Mouse (Mus musculus): ENCODE measurements around the gene Thrb. TPM values are rescaled to one million over a fixed set of nuclear protein-coding genes. Genes with fewer than 3 reads are reported as not detected.

The Thrb gene
- polyA plus RNA-seq, 1 experiment from 2014 or later, result 2.6 TPM

- Histone ChIP-seq H3K4me3 (no peak overlapping the region), H3K4me2 (peak overlapping the region; percentile 99), H3K27ac (no peak overlapping the region), H3K4me1 (peaks cover 18% of the 10 kb centered on the region), H3K36me3 (no peaks in the 10 kb centered on the region), H3K27me3 (peaks cover 39% of the 10 kb centered on the region), H3K9me3 (no peaks in the 10 kb centered on the region), H3K9ac (no peak overlapping the region)
- WGBS, result 29% methylated on average over 5 of the region's 5 CpGs
- no peak for ATAC-seq (ENCODE audit: insufficient number of reproducible peaks, insufficient read depth, low FRiP score, low TSS enrichment, low read depth)
Measured at GRCm38 (mm10) chr14:17662087-17662486, 2.0 kb downstream of the Thrb start.

- no peak overlapping the region for H3K9ac ChIP-seq
- no peak overlapping the region for H3K4me3 ChIP-seq
- no peaks in the 10 kb centered on the region for H3K9me3 ChIP-seq
- 65% methylated on average over 1 of the region's 1 CpGs for WGBS
- no peaks in the 10 kb centered on the region for H3K4me1 ChIP-seq
- H3K27me3 ChIP-seq, result no peaks in the 10 kb centered on the region
- ATAC-seq (ENCODE audit: insufficient number of reproducible peaks, insufficient read depth, low FRiP score, low TSS enrichment, low read depth), result no peak
- H3K36me3 ChIP-seq, result no peaks in the 10 kb centered on the region
- no peak overlapping the region for H3K27ac ChIP-seq
- no peak overlapping the region for H3K4me2 ChIP-seq
Measured at GRCm38 (mm10) chr14:17674335-17674734, 14.3 kb downstream of the Thrb start.

GRCm38 (mm10) chr14:17675214-17675613 is 15.2 kb downstream of the Thrb start:
- no peak overlapping the region for H3K4me2 ChIP-seq
- no peaks in the 10 kb centered on the region for H3K4me1 ChIP-seq
- H3K36me3 ChIP-seq, result no peaks in the 10 kb centered on the region
- no peak overlapping the region for H3K9ac ChIP-seq
- ATAC-seq (ENCODE audit: insufficient number of reproducible peaks, insufficient read depth, low FRiP score, low TSS enrichment, low read depth), result no peak
- WGBS, result 78% methylated on average over 3 of the region's 3 CpGs
- H3K27ac ChIP-seq, result no peak overlapping the region
- no peaks in the 10 kb centered on the region for H3K9me3 ChIP-seq
- no peaks in the 10 kb centered on the region for H3K27me3 ChIP-seq
- H3K4me3 ChIP-seq, result no peak overlapping the region

GRCm38 (mm10) chr14:17681479-17681878 is 21.4 kb downstream of the Thrb start:
- no peak overlapping the region for H3K4me3 ChIP-seq
- H3K4me2 ChIP-seq, result no peak overlapping the region
- peaks cover 3% of the 10 kb centered on the region; the same call in 1 of the 2 replicates for H3K4me1 ChIP-seq
- H3K9me3 ChIP-seq, result no peaks in the 10 kb centered on the region
- no peak overlapping the region for H3K27ac ChIP-seq
- ATAC-seq (ENCODE audit: insufficient number of reproducible peaks, insufficient read depth, low FRiP score, low TSS enrichment, low read depth), result no peak
- H3K36me3 ChIP-seq, result no peaks in the 10 kb centered on the region
- no peak overlapping the region for H3K9ac ChIP-seq
- H3K27me3 ChIP-seq, result no peaks in the 10 kb centered on the region

GRCm38 (mm10) chr14:17684881-17685280 is 24.8 kb downstream of the Thrb start:
- no peaks in the 10 kb centered on the region for H3K36me3 ChIP-seq
- H3K27me3 ChIP-seq, result no peaks in the 10 kb centered on the region
- no peaks in the 10 kb centered on the region for H3K9me3 ChIP-seq
- no peak overlapping the region for H3K4me3 ChIP-seq
- no peak overlapping the region for H3K9ac ChIP-seq
- no peak overlapping the region for H3K4me2 ChIP-seq
- 72% methylated on average over 1 of the region's 1 CpGs for WGBS
- H3K27ac ChIP-seq, result no peak overlapping the region
- H3K4me1 ChIP-seq, result peaks cover 3% of the 10 kb centered on the region; the same call in 1 of the 2 replicates
- ATAC-seq (ENCODE audit: insufficient number of reproducible peaks, insufficient read depth, low FRiP score, low TSS enrichment, low read depth), result no peak

GRCm38 (mm10) chr14:17685491-17685890 is 25.4 kb downstream of the Thrb start:
- peaks cover 3% of the 10 kb centered on the region; the same call in 1 of the 2 replicates for H3K4me1 ChIP-seq
- no peak overlapping the region for H3K4me2 ChIP-seq
- no peak overlapping the region for H3K27ac ChIP-seq
- no peaks in the 10 kb centered on the region for H3K27me3 ChIP-seq
- no peak overlapping the region for H3K4me3 ChIP-seq
- ATAC-seq (ENCODE audit: insufficient number of reproducible peaks, insufficient read depth, low FRiP score, low TSS enrichment, low read depth), result no peak
- no peaks in the 10 kb centered on the region for H3K36me3 ChIP-seq
- H3K9ac ChIP-seq, result no peak overlapping the region
- H3K9me3 ChIP-seq, result no peaks in the 10 kb centered on the region
- WGBS, result 96% methylated on average over 3 of the region's 3 CpGs

- H3K36me3 ChIP-seq, result no peaks in the 10 kb centered on the region
- no peak overlapping the region for H3K9ac ChIP-seq
- peaks cover 3% of the 10 kb centered on the region; the same call in 1 of the 2 replicates for H3K4me1 ChIP-seq
- no peak overlapping the region for H3K4me3 ChIP-seq
- no peak overlapping the region for H3K4me2 ChIP-seq
- H3K27me3 ChIP-seq, result no peaks in the 10 kb centered on the region
- ATAC-seq (ENCODE audit: insufficient number of reproducible peaks, insufficient read depth, low FRiP score, low TSS enrichment, low read depth), result no peak
- H3K27ac ChIP-seq, result no peak overlapping the region
- H3K9me3 ChIP-seq, result no peaks in the 10 kb centered on the region
- WGBS, result 73% methylated on average over 3 of the region's 3 CpGs
Measured at GRCm38 (mm10) chr14:17686939-17687338, 26.9 kb downstream of the Thrb start.

GRCm38 (mm10) chr14:17691246-17691645 is 31.2 kb downstream of the Thrb start:
- 77% methylated on average over 1 of the region's 1 CpGs for WGBS
- Histone ChIP-seq H3K27ac (no peak overlapping the region), H3K36me3 (no peaks in the 10 kb centered on the region), H3K9ac (no peak overlapping the region), H3K4me2 (no peak overlapping the region), H3K27me3 (no peaks in the 10 kb centered on the region), H3K9me3 (no peaks in the 10 kb centered on the region), H3K4me3 (no peak overlapping the region), H3K4me1 (no peaks in the 10 kb centered on the region)
- no peak for ATAC-seq (ENCODE audit: insufficient number of reproducible peaks, insufficient read depth, low FRiP score, low TSS enrichment, low read depth)

GRCm38 (mm10) chr14:17695526-17695925 is 35.5 kb downstream of the Thrb start:
- no peaks in the 10 kb centered on the region for H3K4me1 ChIP-seq
- no peak overlapping the region for H3K4me2 ChIP-seq
- H3K4me3 ChIP-seq, result no peak overlapping the region
- no peaks in the 10 kb centered on the region for H3K27me3 ChIP-seq
- no peaks in the 10 kb centered on the region for H3K9me3 ChIP-seq
- no peaks in the 10 kb centered on the region for H3K36me3 ChIP-seq
- no peak overlapping the region for H3K9ac ChIP-seq
- no peak for ATAC-seq (ENCODE audit: insufficient number of reproducible peaks, insufficient read depth, low FRiP score, low TSS enrichment, low read depth)
- H3K27ac ChIP-seq, result no peak overlapping the region
- 78% methylated on average over 4 of the region's 4 CpGs for WGBS

- 87% methylated on average over 9 of the region's 9 CpGs for WGBS
- no peak for ATAC-seq (ENCODE audit: insufficient number of reproducible peaks, insufficient read depth, low FRiP score, low TSS enrichment, low read depth)
- no peaks in the 10 kb centered on the region for H3K4me1 ChIP-seq
- no peaks in the 10 kb centered on the region for H3K9me3 ChIP-seq
- H3K27me3 ChIP-seq, result no peaks in the 10 kb centered on the region
- no peak overlapping the region for H3K4me2 ChIP-seq
- H3K4me3 ChIP-seq, result no peak overlapping the region
- no peak overlapping the region for H3K27ac ChIP-seq
- no peaks in the 10 kb centered on the region for H3K36me3 ChIP-seq
- no peak overlapping the region for H3K9ac ChIP-seq
Measured at GRCm38 (mm10) chr14:17697920-17698632, 38.0 kb downstream of the Thrb start.

- Histone ChIP-seq H3K4me1 (no peaks in the 10 kb centered on the region), H3K9ac (no peak overlapping the region), H3K4me2 (no peak overlapping the region), H3K4me3 (no peak overlapping the region), H3K36me3 (no peaks in the 10 kb centered on the region), H3K27me3 (no peaks in the 10 kb centered on the region), H3K9me3 (no peaks in the 10 kb centered on the region), H3K27ac (no peak overlapping the region)
- 84% methylated on average over 3 of the region's 3 CpGs for WGBS
- ATAC-seq (ENCODE audit: insufficient number of reproducible peaks, insufficient read depth, low FRiP score, low TSS enrichment, low read depth), result no peak
Measured at GRCm38 (mm10) chr14:17700228-17700627, 40.2 kb downstream of the Thrb start.

GRCm38 (mm10) chr14:17713297-17713904 is 53.3 kb downstream of the Thrb start:
- H3K4me1 ChIP-seq, result no peaks in the 10 kb centered on the region
- ATAC-seq (ENCODE audit: insufficient number of reproducible peaks, insufficient read depth, low FRiP score, low TSS enrichment, low read depth), result no peak
- H3K9me3 ChIP-seq, result no peaks in the 10 kb centered on the region
- H3K36me3 ChIP-seq, result no peaks in the 10 kb centered on the region
- H3K9ac ChIP-seq, result no peak overlapping the region
- no peak overlapping the region for H3K27ac ChIP-seq
- 89% methylated on average over 7 of the region's 7 CpGs for WGBS
- no peaks in the 10 kb centered on the region for H3K27me3 ChIP-seq
- no peak overlapping the region for H3K4me3 ChIP-seq
- no peak overlapping the region for H3K4me2 ChIP-seq

Data from embryonic facial prominence, embryonic 13.5 days (tissue).